Mouse (Mus musculus) CD4-positive naive resting alpha-beta T cell, adult 76 days (primary cell): ENCODE results near the gene Inpp5d. TPM values are rescaled to one million over a fixed set of nuclear protein-coding genes. Genes with fewer than 3 reads are reported as not detected.

Source experiments
- total RNA-seq: library from RNA; stranded (reverse); gene quantifications from one replicate; pipeline ENCODE4 v1.2.4, GENCODE M21; 2023

The Inpp5d gene
- total RNA-seq, result 276 TPM

DNA sequence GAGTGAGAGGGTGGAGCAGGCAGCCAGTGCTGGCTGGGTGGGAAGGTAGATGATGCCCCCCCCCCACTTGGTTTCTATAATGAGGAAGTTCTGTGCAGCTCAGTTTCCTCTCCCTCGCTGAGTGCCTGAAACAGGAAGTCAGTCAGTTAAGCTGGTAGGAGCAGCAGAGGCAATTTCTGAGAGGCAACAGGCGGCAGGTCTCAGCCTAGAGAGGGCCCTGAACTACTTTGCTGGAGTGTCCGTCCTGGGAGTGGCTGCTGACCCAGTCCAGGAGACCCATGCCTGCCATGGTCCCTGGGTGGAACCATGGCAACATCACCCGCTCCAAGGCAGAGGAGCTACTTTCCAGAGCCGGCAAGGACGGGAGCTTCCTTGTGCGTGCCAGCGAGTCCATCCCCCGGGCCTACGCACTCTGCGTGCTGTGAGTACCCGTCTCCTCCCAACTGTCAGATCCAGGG lies at the start of gene Inpp5d:
Inpp5d (plus strand) TSS at position 102 of the 458 bp plus-strand sequence.

GRCm38 (mm10) chr1:87573800-87574215 lies 46.3 kb upstream of the Inpp5d start, which contains the start of gene Ngef:
TSS of gene Ngef (minus strand) at chr1:87573870.

GRCm38 (mm10) chr1:87755641-87756470 lies 135.7 kb downstream of the Inpp5d start, which contains the start of gene Atg16l1:
TSS of gene Atg16l1 (plus strand) at chr1:87755870.

Other genes with a start within 250 kb of the Inpp5d start
- gene Kcnj13, start 225.6 kb upstream of the Inpp5d start, total RNA-seq, result not detected
- not detected for gene Snorc, start 150.0 kb upstream of the Inpp5d start, total RNA-seq
- gene Neu2, start 110.4 kb upstream of the Inpp5d start, total RNA-seq, result not detected
- gene Ngef, start 46.4 kb upstream of the Inpp5d start, total RNA-seq, result not detected
- 112 TPM for gene Atg16l1, start 135.6 kb downstream of the Inpp5d start, total RNA-seq
- 9.5 TPM for gene Sag, start 183.4 kb downstream of the Inpp5d start, total RNA-seq
- 267 TPM for gene Dgkd, start 233.0 kb downstream of the Inpp5d start, total RNA-seq